Mouse (Mus musculus): Measurements from ENCODE around the gene Mast4.

Mast4 gene

DNA sequence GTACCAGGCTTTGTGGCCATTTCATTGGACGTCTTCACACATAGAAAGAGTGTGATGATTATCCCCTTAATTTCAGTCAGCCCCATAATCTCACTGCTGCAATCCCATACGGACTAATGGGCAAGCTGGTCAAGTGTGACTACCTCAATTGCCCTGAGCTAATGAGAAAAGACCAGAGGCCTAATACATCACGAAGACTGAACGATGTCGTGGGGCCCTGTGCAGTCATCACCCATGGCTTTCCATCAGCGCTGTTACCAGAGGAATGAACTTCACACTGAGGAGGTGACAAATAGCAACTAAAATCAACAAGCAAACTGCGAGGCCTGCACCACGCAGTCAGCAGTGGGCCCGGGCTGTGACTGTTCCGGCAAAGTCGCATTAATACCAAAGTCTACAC, 344.7 kb downstream of the Mast4 start:
- in situ Hi-C loops (cut with MboI, MseI): no loop called here

GRCm38 (mm10) chr13:102988976-102989375, 345.3 kb downstream of the Mast4 start:
- in situ Hi-C loops (cut with MboI, MseI): no loop called here

DNA sequence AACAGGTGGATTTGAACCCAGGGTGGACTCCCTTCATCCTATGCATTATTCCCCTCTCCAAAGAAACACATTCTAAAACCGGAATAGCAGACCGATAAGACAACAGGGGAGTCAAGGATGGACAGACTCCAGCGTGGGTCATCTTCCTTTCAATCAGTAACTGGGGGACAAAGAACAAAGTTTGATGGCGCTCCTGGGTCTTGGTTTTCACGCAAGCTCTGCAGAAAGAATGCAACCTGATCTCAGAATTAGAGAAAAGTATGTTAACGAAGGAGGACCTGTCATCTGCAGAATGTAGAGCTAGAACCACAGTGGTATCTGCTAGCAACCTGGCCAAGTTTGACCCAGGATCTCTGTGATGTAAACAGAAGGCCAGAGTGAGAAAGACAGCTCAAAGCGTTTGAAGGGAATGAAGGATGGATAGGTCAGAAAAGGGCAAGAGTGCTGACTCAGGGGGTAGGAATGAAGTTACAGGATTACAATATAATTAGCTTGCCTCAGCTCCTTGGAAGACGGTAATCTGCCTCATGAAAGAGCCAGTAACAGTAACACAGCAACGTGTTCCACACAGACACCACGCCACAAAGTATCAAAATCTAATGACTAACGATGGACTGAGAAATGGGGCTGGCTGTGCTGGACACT, 345.9 kb downstream of the Mast4 start:
- in situ Hi-C loops (cut with MboI, MseI): no loop called here

- in situ Hi-C loops (cut with MboI, MseI): no loop called here
Measured at GRCm38 (mm10) chr13:102984550-102984949, 349.7 kb downstream of the Mast4 start.

DNA sequence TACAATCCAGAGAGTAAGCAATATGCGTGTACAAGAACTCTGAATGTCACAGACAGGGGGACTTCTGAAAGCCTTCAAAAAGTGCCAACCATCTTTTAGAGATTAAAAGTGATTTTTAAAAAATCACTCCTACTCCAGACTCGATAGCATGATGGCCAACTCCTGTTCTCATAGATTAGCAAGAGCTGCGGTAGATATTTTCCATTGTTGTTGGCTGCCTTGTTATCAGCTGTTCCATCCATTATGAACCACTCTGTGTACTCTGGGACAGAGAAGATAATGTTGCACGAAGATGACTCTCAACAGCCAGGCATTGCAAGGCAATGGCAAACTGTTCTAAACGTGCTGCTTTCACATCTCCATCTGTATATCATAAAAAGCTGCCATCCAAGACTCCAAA, 360.4 kb downstream of the Mast4 start:
- in situ Hi-C loops (cut with MboI, MseI): no loop called here

GRCm38 (mm10) chr13:102963471-102963870, 370.8 kb downstream of the Mast4 start:
- in situ Hi-C loops (cut with MboI, MseI): no loop called here

GRCm38 (mm10) chr13:102958273-102959270, 375.7 kb downstream of the Mast4 start:
- in situ Hi-C loops (cut with MboI, MseI): no loop called here

- in situ Hi-C loops (cut with MboI, MseI): no loop called here
Measured at GRCm38 (mm10) chr13:102957508-102958272, 376.6 kb downstream of the Mast4 start.

GRCm38 (mm10) chr13:102955506-102955905, 378.8 kb downstream of the Mast4 start:
- in situ Hi-C loops (cut with MboI, MseI): no loop called here

DNA sequence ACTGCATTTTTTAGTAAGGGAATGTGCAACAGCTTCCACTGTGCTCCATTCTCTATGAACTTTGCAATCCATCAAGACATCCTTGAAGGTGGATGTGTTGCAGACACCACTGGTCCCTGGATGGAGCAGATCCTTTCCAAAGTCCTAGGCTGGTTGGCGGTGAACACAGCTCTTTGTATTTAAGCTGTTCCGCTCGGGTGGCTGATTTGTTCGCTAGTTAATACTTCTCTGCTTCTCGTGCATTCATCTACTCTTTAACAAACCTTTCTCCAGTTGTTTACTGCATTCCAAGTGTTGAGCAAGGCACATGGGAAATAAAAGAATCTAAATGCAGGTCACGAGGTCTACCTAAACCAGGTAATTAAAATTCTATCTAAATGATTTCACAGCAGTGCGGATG, 384.5 kb downstream of the Mast4 start:
- in situ Hi-C loops (cut with MboI, MseI): loop anchor here (25.0 kb wide), 1 partner anchor 1537 kb away; no protein-coding TSS in a partner anchor

DNA sequence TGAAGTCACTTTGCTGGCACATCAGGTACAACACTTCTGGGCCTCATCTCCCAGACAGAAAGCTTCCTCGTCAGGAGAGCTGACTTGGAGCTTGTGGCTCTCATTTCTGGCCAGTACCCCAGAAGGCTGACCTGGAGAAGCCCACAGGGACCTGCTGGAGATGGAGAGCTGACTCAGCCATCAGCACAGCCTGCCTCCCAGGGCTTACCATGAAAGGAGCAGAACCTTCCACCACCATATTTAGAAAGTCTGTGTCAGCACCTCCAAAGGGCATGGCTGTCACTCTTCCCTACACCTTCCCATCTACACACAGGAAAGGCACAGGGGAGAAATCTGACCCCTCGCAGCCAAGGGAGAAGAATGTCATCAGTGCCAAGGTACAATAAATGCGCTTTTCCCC, 385.3 kb downstream of the Mast4 start:
- in situ Hi-C loops (cut with MboI, MseI): loop anchor here (25.0 kb wide), 1 partner anchor 1537 kb away; no protein-coding TSS in a partner anchor

DNA sequence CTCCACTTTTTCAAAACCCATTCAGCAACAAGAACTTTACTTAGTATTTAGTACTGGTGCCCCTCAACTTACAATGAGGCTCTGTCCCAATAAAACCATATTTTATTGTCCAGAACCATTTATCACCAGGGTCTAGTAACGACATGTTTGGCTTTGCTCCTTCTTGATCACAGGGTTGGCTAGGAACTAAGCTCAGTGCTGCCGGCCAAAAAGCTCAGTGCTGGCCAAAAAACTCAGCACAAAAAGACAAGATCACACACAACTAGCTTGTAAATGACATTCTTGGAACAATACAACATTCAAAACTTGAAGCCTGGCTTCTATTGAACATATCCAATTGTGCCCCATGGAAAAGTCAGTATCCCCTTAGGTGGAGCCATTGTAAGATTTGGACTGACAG, 386.8 kb downstream of the Mast4 start:
- in situ Hi-C loops (cut with MboI, MseI): loop anchor here (25.0 kb wide), 1 partner anchor 1535 kb away; no protein-coding TSS in a partner anchor

GRCm38 (mm10) chr13:102946024-102946821, 388.1 kb downstream of the Mast4 start:
- in situ Hi-C loops (cut with MboI, MseI): loop anchor here (25.0 kb wide), 1 partner anchor 1534 kb away; no protein-coding TSS in a partner anchor

DNA sequence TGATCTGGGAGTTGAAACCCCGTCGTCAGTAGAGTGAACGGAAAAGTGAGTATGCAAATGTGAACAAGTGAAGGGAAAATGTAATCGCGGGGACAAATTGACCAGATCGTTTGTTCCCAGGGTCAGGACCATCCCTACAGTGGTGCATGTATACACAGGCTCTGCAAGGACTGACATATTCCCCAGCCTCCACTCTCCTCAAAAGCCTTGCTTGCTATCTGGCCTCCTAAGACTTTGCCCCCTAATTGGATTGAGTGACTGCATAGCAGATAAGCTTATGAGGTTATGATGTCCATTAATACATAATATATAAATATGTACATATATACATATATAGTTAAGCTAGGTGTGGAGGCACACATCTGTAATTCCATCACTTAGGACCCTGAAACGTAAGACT, 388.8 kb downstream of the Mast4 start:
- in situ Hi-C loops (cut with MboI, MseI): loop anchor here (25.0 kb wide), 1 partner anchor 1533 kb away; no protein-coding TSS in a partner anchor

DNA sequence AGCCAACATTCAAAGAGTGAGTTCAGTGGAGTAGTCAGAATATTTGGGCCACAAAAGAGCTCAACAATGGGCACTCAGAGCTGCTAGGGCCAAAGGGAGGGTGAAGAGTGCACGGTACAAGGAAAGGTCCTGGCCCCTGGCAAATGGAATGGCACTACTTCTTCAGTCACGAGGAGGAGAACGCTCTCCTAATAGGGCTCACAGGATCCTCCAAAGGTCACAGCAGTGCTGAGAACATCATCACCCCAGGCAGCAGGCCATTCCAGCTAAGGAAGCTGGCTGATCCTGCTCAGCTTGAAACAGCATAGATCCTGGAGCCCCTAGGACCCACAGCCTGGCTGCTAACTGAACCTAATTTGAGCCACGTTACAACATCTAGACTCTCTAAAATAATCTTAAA, 389.8 kb downstream of the Mast4 start:
- in situ Hi-C loops (cut with MboI, MseI): loop anchor here (25.0 kb wide), 1 partner anchor 1532 kb away; no protein-coding TSS in a partner anchor

DNA sequence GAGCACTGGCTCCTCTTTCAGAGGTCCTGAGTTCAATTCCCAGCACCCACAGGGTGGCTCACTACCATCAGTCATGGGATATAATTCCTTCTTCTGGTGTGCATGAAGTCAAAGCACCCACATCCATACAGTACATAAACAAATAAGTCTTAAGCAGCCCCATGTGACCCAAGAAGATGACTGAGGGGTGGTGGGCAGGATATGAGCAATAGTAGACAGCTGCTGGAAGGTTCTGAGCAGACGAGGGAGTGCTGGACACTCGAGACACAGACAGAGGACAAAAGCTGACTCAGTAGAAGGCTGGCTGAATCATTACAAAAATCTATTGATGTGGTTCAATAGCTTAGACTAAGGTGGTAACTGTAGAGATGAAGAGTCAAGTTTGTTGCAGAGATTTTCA, 391.7 kb downstream of the Mast4 start:
- in situ Hi-C loops (cut with MboI, MseI): loop anchor here (25.0 kb wide), 1 partner anchor 1530 kb away; no protein-coding TSS in a partner anchor

GRCm38 (mm10) chr13:102940476-102940875, 393.8 kb downstream of the Mast4 start:
- in situ Hi-C loops (cut with MboI, MseI): loop anchor here (25.0 kb wide), 1 partner anchor 1528 kb away; no protein-coding TSS in a partner anchor

GRCm38 (mm10) chr13:102936233-102936632, 398.1 kb downstream of the Mast4 start:
- in situ Hi-C loops (cut with MboI, MseI): loop anchor here (25.0 kb wide), 1 partner anchor 1524 kb away; no protein-coding TSS in a partner anchor

GRCm38 (mm10) chr13:102935788-102936187, 398.5 kb downstream of the Mast4 start:
- in situ Hi-C loops (cut with MboI, MseI): loop anchor here (25.0 kb wide), 1 partner anchor 1523 kb away; no protein-coding TSS in a partner anchor

DNA sequence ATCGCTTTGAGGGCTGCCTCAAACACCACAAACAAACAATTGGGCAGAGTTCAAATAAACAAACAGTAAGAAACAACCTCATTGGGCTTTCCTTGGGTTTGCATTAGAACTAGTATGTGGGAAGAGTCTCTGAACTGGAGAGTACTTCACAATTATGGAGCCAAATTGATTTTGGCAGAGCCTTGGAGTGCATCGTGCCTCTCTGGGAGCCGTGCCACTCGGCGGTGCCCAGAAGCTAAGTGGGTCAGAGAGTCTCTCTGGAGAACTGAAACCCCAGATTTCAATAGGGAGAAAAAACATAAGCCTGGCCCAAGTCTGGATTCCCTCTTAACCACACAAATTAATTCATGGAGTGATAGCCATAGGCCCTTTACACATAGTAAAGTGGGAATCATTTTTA, 400.6 kb downstream of the Mast4 start:
- in situ Hi-C loops (cut with MboI, MseI): loop anchor here (25.0 kb wide), 1 partner anchor 1521 kb away; no protein-coding TSS in a partner anchor

Data from T-helper 1 cell (primary cell).